Mouse (Mus musculus) liver, adult (tissue): ENCODE data around the gene Hebp1.

Experiments used
- GATA4 ChIP-seq: IDR thresholded peaks from 2 replicates; pipeline ENCODE4 v1.6.1; 2014; ENCODE audit warnings: mild to moderate bottlenecking, low read length; ENCODE audit not compliant: insufficient replicate concordance

The Hebp1 gene

GRCm38 (mm10) chr6:135124755-135125380, 73.0 kb downstream of the Hebp1 start:
- TF ChIP-seq GATA4: no peak

- TF ChIP-seq GATA4: no peak
Observed at GRCm38 (mm10) chr6:135118183-135118582, 79.6 kb downstream of the Hebp1 start, which contains the start of gene Gprc5d. Gene Gprc5d, minus strand, starts transcription at chr6:135118283.

GRCm38 (mm10) chr6:135116479-135116878, 81.3 kb downstream of the Hebp1 start:
- TF ChIP-seq GATA4: no peak

- TF ChIP-seq GATA4: no peak
Observed at GRCm38 (mm10) chr6:135113114-135113436, 84.7 kb downstream of the Hebp1 start.

GRCm38 (mm10) chr6:135112411-135113113, 85.3 kb downstream of the Hebp1 start:
- TF ChIP-seq GATA4: no peak

GRCm38 (mm10) chr6:135107014-135107413, 90.8 kb downstream of the Hebp1 start:
- no peak for TF ChIP-seq GATA4

GRCm38 (mm10) chr6:135102736-135103303, 95.0 kb downstream of the Hebp1 start:
- TF ChIP-seq GATA4: no peak

GRCm38 (mm10) chr6:135100787-135101472, 96.9 kb downstream of the Hebp1 start:
- TF ChIP-seq GATA4: no peak

- no peak for TF ChIP-seq GATA4
Observed at GRCm38 (mm10) chr6:135092798-135093470, 104.9 kb downstream of the Hebp1 start.

GRCm38 (mm10) chr6:135090661-135091060, 107.2 kb downstream of the Hebp1 start:
- no peak for TF ChIP-seq GATA4

- no peak for TF ChIP-seq GATA4
Observed at GRCm38 (mm10) chr6:135089786-135090185, 108.0 kb downstream of the Hebp1 start.

- no peak for TF ChIP-seq GATA4
Observed at GRCm38 (mm10) chr6:135087721-135088451, 109.9 kb downstream of the Hebp1 start.
